Mouse (Mus musculus): ENCODE results near the gene Foxn3. TPM values are rescaled to one million over a fixed set of nuclear protein-coding genes. Genes with fewer than 3 reads are reported as not detected.
"Not testable (repeated sequence)": the region's sequence is repeated elsewhere in the genome, so short reads cannot be mapped to it uniquely, and the experiment has no call there.

Foxn3 gene
- polyA plus RNA-seq, 1 experiment from 2014 or later: 65.2 TPM

DNA sequence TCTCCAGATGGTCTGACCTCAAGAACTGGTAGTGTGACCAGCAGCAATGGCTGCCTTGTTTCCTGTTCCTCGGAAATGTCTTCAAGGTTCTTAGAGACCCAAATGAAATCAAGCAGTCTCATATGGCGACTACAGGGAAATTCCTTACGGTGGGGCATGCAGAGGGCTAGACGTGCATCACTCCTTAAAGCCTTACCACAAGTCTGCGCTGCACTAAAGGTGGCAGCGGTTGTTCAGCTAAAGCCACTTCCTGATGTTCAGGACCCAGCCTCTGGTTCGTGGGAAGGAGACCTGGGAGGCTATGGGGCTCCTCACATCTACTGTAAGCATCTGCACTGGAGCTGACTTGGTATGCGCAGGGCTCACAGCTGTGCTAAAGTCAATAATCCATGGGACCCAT is 357.6 kb downstream of the Foxn3 start:
- Histone ChIP-seq H3K27ac (no peak overlapping the region), H3K4me3 (no peak overlapping the region), H3K27me3 (ENCODE audit: insufficient read depth, poor library complexity, severe bottlenecking) (no peaks in the 10 kb centered on the region), H3K9me3 (no peaks in the 10 kb centered on the region), H3K4me1 (peaks cover 18% of the 10 kb centered on the region), H3K36me3 (peaks cover 30% of the 10 kb centered on the region; the same call in 1 of the 2 replicates)
- DNase-seq (ENCODE audit: low spot score): no peak
- WGBS: 94% methylated on average over 8 of the region's 8 CpGs

DNA sequence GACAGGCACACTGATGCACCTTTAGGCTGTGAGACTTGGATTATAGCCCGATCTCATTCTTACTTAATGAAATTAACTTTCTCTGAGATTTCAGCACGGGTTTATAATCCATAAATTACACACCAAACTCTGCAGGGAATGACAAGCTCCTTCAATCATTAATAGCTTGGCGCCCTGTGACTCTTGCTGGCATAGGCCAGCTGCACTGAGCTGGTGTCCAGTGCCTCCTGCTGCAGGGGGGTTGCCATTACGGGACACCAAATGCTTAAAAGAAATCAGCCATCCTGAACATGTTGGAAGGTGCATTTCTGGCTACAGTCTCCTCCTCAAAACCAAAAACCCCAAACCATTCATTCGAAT is 364.3 kb downstream of the Foxn3 start:
- H3K9me3 ChIP-seq: no peaks in the 10 kb centered on the region
- peaks cover 23% of the 10 kb centered on the region for H3K36me3 ChIP-seq
- 85% methylated on average over 5 of the region's 5 CpGs for WGBS
- no peaks in the 10 kb centered on the region for H3K27me3 ChIP-seq (ENCODE audit: insufficient read depth, poor library complexity, severe bottlenecking)
- H3K4me3 ChIP-seq: no peak overlapping the region
- H3K27ac ChIP-seq: no peak overlapping the region
- peaks cover 17% of the 10 kb centered on the region for H3K4me1 ChIP-seq
- no peak for DNase-seq (ENCODE audit: low spot score)

DNA sequence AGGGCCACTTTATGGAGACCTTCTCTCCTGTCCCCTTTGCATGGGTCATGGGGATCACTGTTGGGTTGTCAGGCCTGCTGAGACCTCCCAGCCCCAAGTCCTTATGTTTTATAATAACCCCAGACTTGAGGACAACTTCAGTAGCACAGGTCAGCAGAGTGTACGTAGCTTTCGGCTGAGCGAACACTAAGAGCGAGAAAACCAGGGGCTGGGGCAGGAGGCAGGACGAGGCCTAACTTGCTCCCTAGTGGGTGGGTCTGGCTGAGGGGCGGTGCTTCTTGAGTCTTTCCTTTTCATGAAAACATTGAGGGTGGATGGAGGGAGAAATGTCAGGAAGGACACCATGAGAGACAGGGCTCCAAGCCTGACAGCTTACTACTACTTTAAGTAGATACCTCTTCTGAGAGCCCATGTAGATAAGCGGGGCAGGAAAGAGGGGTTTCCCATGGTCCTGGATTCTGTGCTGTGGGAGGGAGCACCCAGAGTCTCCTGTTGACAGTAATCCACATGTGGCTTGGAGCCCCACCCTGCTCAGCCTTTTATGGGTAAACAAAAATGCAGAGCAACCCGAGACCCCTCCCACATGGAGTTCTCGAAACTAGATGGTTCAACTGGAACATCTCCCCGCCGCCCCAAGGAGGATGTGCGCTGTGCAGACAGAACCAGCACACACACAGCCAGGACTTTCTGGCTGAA is 364.8 kb downstream of the Foxn3 start:
- Histone ChIP-seq H3K27me3 (ENCODE audit: insufficient read depth, poor library complexity, severe bottlenecking) (no peaks in the 10 kb centered on the region), H3K27ac (no peak overlapping the region), H3K4me3 (no peak overlapping the region), H3K36me3 (peaks cover 23% of the 10 kb centered on the region), H3K9me3 (no peaks in the 10 kb centered on the region), H3K4me1 (peaks cover 17% of the 10 kb centered on the region)
- DNase-seq (ENCODE audit: low spot score): no peak
- WGBS: 77% methylated on average over 12 of the region's 12 CpGs

DNA sequence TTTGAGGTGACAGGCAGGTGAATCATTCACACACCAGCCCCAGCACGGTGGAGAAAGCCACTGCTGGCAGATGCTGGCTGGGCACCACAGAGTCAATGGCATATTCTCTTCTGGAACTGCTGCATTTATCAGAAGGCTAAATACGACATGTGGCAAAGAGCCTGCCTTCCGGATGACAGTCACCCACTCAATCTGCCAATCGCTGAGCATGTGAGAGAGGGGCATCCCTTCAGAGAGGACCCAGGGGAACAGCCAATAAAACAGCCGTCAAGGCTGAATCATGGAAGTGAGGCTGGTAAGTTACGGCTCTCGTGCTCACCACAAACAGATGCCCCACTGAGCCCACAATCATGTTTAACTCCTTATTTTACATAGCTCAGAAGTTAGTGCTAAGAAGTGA is 366.4 kb downstream of the Foxn3 start:
- no peak overlapping the region for H3K27ac ChIP-seq
- H3K4me1 ChIP-seq: peaks cover 17% of the 10 kb centered on the region
- H3K4me3 ChIP-seq: no peak overlapping the region
- WGBS: 85% methylated on average over 7 of the region's 7 CpGs
- H3K27me3 ChIP-seq (ENCODE audit: insufficient read depth, poor library complexity, severe bottlenecking): no peaks in the 10 kb centered on the region
- H3K9me3 ChIP-seq: no peaks in the 10 kb centered on the region
- peaks cover 20% of the 10 kb centered on the region for H3K36me3 ChIP-seq
- no peak for DNase-seq (ENCODE audit: low spot score)

DNA sequence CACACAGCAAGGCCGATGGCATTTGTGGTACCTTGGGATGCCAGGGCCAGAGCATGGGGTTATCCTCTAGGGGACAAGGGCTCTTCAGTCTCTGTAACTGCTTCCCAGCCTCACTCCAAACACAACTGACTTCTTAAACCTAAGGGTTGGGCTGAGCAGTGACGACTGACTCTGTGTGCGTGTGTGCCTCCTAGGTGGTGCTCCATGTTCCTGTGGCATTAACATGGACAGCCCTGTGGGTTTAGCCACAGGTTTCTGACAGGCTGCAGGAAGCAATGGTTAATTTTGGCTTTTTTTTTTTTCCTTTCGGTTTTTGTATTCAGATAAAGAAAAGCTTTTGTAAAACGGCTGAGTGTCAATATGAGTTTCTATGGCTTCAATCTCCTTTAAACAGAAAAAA is 367.7 kb downstream of the Foxn3 start:
- Histone ChIP-seq H3K27me3 (ENCODE audit: insufficient read depth, poor library complexity, severe bottlenecking) (no peaks in the 10 kb centered on the region), H3K9me3 (no peaks in the 10 kb centered on the region), H3K4me1 (peaks cover 13% of the 10 kb centered on the region), H3K4me3 (no peak overlapping the region), H3K27ac (no peak overlapping the region), H3K36me3 (peaks cover 18% of the 10 kb centered on the region)
- no peak for DNase-seq (ENCODE audit: low spot score)
- 89% methylated on average over 5 of the region's 5 CpGs for WGBS

DNA sequence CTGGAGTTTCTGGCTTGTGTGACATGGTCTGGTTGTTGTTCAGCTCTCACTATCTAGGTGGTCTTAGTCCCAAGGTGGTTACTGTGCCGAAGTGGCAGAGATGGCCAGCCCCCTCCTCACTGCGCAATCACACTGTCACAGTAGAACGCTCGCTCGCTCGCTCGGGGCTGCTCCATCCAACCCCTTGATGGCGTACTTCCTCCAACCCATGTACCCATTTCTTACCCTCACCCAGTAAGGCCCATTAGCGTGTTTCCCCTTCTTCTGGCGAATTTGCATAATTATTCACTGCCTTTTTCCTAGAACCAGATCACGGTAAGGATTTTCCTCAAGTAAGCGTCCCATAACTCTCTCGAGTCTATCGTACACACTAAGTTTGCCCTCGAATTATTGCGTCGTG is 369.3 kb downstream of the Foxn3 start:
- not testable (repeated sequence) for H3K4me3 ChIP-seq; H3K27me3 ChIP-seq (ENCODE audit: insufficient read depth, poor library complexity, severe bottlenecking); DNase-seq (ENCODE audit: low spot score); H3K27ac ChIP-seq; H3K9me3 ChIP-seq; H3K4me1 ChIP-seq
- 90% methylated on average over 17 of the region's 17 CpGs for WGBS
- H3K36me3 ChIP-seq: peaks cover 17% of the 10 kb centered on the region

DNA sequence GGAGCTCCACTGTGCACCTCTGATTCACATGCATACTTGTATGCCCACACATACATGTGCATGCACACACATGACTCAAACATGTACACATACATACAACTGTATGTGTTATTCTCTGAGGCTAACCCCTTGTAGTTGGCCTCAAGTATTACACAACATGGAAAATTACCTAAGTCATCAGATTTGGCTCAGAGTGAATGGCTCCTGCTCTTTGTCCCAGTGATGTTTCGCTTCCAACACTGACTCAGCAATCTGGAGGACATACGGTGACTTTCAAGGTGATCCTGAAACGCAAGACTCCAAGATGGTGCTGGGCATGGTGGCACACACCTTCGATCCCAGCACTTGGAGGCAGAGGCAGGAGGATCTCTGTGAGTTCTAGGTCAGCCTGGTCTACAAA is 375.7 kb downstream of the Foxn3 start:
- H3K27me3 ChIP-seq (ENCODE audit: insufficient read depth, poor library complexity, severe bottlenecking): no peaks in the 10 kb centered on the region

DNA sequence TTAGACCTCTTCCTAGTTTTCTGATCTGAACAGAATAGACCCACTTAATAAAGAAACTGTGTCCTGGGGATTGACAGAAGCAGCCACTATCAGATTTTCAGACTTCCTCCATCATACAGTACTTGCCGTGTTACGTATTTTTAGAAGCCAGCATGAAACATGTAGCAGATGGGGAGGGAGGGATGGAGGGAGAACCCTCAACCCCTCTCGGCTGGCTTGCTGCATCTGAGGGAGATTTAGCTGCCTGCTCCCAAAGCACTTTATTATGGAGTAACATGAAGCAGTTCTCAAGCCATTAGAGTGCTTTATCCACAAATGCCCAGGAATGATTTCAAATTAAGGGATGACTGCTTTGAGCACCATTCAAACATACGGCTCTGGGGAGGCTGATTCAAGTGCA is 377.1 kb downstream of the Foxn3 start:
- Histone ChIP-seq H3K27me3 (ENCODE audit: insufficient read depth, poor library complexity, severe bottlenecking) (no peaks in the 10 kb centered on the region), H3K4me1 (peaks cover 5% of the 10 kb centered on the region; the same call in 1 of the 2 replicates), H3K36me3 (no peaks in the 10 kb centered on the region), H3K27ac (no peak overlapping the region), H3K9me3 (no peaks in the 10 kb centered on the region), H3K4me3 (no peak overlapping the region)
- 72% methylated on average over 4 of the region's 4 CpGs for WGBS
- no peak for DNase-seq (ENCODE audit: low spot score)

More for the DNA sequence above, 375.7 kb downstream of the Foxn3 start:
- H3K4me1 ChIP-seq: peaks cover 3% of the 10 kb centered on the region; the same call in 1 of the 2 replicates
- no peak overlapping the region for H3K27ac ChIP-seq
- 89% methylated on average over 4 of the region's 4 CpGs for WGBS
- H3K9me3 ChIP-seq: no peaks in the 10 kb centered on the region
- DNase-seq (ENCODE audit: low spot score): no peak
- no peak overlapping the region for H3K4me3 ChIP-seq
- no peaks in the 10 kb centered on the region for H3K36me3 ChIP-seq

DNA sequence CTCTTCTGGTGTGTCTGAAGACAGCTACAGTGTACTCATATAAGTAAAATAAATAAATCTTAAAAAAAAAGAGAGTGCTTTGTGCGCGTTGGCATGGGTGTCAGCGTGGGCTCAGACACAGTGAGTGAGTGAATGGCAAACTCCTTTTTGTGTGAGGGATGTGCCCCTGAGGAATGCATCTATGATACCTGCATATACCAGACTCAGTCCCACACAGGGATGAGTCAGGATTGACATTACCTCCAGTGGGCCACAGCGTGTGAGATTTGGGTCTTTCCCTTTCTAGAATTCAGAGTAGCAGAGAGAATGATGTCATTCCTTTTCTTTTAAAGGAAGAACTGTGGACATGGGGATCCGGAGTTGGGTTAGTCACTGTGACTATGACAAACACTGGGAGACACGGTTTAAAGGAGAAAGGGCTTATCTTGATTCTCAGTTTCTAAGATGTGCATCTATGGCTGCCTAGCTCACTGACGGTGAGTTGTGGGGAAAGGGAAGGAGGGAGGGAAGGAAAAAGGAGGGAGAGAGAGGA is 380.1 kb downstream of the Foxn3 start:
- no peaks in the 10 kb centered on the region; the same call in 1 of the 2 replicates for H3K9me3 ChIP-seq
- peaks cover 5% of the 10 kb centered on the region; the same call in 1 of the 2 replicates for H3K4me1 ChIP-seq
- no peaks in the 10 kb centered on the region for H3K27me3 ChIP-seq (ENCODE audit: insufficient read depth, poor library complexity, severe bottlenecking)
- DNase-seq (ENCODE audit: low spot score): no peak
- 78% methylated on average over 7 of the region's 7 CpGs for WGBS
- H3K36me3 ChIP-seq: no peaks in the 10 kb centered on the region
- H3K4me3 ChIP-seq: no peak overlapping the region
- no peak overlapping the region for H3K27ac ChIP-seq

DNA sequence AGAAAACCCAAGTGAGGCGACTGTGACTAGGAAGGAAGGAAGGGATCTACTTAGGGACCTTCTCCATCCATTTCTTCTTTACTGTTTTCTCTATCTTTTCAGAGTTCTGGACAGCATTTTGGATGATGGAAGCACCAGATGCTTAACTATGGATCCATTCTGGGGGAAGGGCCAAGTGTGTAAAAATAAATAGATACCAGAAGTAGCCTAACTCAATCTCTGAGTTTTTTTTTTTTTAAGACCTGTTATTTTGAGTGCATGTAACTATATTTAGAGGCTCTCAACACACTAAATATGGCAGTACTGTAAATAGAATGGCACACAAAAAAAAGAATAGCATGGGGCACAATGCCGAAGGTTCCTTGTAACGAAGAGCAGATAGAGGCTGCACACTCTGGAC is 381.0 kb downstream of the Foxn3 start:
- DNase-seq (ENCODE audit: low spot score): no peak
- Histone ChIP-seq H3K27me3 (ENCODE audit: insufficient read depth, poor library complexity, severe bottlenecking) (no peaks in the 10 kb centered on the region), H3K27ac (no peak overlapping the region), H3K4me1 (peaks cover 5% of the 10 kb centered on the region; the same call in 1 of the 2 replicates), H3K4me3 (no peak overlapping the region), H3K9me3 (no peaks in the 10 kb centered on the region; the same call in 1 of the 2 replicates), H3K36me3 (no peaks in the 10 kb centered on the region)
- 63% methylated on average over 3 of the region's 3 CpGs for WGBS

DNA sequence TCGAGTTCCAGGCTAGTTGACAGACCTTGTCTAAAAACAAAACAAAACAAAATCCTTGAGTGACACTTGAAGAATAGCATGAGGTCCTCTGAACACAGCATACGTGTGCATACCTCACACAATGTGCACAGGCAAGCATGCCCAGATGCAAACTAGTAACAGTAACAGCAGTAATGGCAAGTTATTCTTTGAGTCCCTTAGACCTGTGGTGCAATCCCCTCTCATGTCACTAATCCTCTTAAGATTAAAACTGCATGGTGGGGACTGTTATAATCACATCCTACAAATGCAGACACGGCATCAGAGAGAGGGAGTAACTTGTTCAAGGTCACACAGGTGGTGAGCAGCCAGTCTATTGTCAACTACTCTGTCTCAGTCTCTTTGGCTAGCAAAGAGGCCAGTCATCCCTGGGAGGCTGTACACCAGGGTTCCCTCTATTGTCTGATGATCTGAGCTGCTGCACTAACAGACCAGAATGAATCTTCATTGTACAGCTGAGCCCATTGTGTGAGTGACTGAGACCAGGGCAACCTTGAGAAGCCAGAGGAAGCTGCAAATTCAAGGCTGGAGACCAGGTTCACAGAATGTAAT is 383.1 kb downstream of the Foxn3 start:
- WGBS: 73% methylated on average over 3 of the region's 3 CpGs
- no peaks in the 10 kb centered on the region for H3K27me3 ChIP-seq (ENCODE audit: insufficient read depth, poor library complexity, severe bottlenecking)
- H3K9me3 ChIP-seq: no peaks in the 10 kb centered on the region; the same call in 1 of the 2 replicates
- no peak overlapping the region for H3K27ac ChIP-seq
- H3K4me1 ChIP-seq: peaks cover 5% of the 10 kb centered on the region; the same call in 1 of the 2 replicates
- no peaks in the 10 kb centered on the region for H3K36me3 ChIP-seq
- H3K4me3 ChIP-seq: no peak overlapping the region
- DNase-seq (ENCODE audit: low spot score): no peak

DNA sequence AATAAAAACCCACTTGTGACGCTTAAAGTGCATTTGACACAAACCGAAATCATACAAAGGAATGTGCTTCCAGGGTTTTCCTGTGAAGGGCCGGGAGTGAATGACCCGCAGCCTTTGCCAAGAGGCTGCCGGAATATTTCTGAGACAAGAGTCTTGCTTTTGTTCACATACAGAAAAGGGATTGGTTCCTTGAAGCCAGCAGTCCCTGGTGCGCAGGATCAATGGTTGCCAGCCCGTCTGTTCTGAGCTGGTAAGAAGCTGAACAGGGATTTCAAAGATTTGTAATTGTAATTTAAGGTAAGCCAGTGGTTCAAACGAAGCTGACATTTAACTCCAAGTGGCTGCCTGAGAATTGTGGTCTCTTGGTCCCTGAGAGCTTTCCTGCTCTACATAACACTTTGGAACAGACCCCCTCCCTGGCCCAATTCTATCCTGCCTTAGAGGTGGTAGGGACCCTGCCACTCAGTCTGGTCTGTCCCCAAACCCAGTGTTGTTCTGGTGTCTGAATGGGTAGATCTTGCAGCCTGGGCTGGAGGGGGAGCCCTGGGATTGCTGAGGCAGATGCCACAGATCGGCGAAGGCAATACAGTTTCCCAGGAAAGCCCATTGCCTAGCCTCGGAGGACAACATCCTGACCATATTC is 388.3 kb downstream of the Foxn3 start:
- Histone ChIP-seq H3K4me1 (no peaks in the 10 kb centered on the region), H3K27ac (no peak overlapping the region), H3K27me3 (ENCODE audit: insufficient read depth, poor library complexity, severe bottlenecking) (no peaks in the 10 kb centered on the region), H3K4me3 (no peak overlapping the region), H3K36me3 (no peaks in the 10 kb centered on the region), H3K9me3 (no peaks in the 10 kb centered on the region; the same call in 1 of the 2 replicates)
- WGBS: 72% methylated on average over 11 of the region's 11 CpGs
- no peak for DNase-seq (ENCODE audit: low spot score)

DNA sequence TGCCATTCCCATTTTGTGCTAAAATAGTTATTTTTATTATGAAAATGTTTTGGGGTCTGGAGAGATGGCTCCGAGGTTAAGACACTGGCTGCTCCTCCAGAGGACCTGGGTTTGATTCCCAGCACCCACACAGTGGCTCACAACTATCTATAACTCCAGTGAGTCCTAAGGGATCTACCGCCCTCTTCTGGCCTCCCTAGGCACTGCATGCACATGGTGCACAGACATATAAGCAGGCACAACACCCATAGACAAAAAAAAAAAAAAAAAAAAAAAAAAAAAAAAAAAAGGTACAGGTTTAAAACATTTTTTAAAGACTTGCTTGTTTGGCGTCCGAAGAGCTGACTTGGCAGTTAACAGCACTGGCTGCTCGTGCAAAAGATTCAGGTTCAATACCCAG is 391.2 kb downstream of the Foxn3 start:
- H3K27me3 ChIP-seq (ENCODE audit: insufficient read depth, poor library complexity, severe bottlenecking): no peaks in the 10 kb centered on the region
- no peaks in the 10 kb centered on the region for H3K4me1 ChIP-seq
- no peak for DNase-seq (ENCODE audit: low spot score)
- no peaks in the 10 kb centered on the region for H3K36me3 ChIP-seq
- no peaks in the 10 kb centered on the region for H3K9me3 ChIP-seq
- H3K4me3 ChIP-seq: no peak overlapping the region
- no peak overlapping the region for H3K27ac ChIP-seq
- WGBS: 84% methylated on average over 5 of the region's 5 CpGs

All from heart, embryonic 10.5 days (tissue).